ENCODE assay signal across 22 mouse cellular contexts in the genomic region with DNA sequence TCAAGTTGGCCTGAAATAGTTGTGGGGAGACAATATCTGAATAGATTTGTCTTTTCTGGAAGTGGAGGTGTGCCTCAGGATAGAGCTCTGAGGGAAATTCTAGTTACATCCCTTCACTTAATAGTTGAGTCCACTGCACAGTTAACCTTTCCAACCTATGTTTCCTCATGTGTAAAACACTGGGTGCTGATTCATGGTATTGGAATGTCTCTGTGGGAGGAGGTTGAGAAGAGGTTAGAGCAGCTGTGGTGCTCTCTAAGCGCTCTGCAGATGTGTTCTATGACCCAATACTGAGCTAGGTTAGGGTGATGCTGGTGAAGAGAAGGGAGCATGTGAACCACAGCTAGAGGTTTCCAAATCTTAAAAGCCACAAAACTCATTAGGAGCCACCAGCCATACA.
"Had no signal": no experiment of that assay in that cellular context is flagged by ENCODE, and none has a peak within 500 bp of the region (broad histone marks: within the 10 kb centered on the region; RNA-seq: fewer than 3 reads in every experiment).

No protein-coding gene starts in this region.

- H3K9me3 ChIP-seq: heart, embryonic 15.5 days; hindbrain, embryonic 13.5 days; hindbrain, embryonic 15.5 days; limb, embryonic 13.5 days; limb, embryonic 15.5 days; liver, embryonic 12.5 days had no signal

- H3K4me1 ChIP-seq: heart, embryonic 13.5 days; heart, embryonic 15.5 days; hindbrain, embryonic 13.5 days; hindbrain, embryonic 15.5 days; limb, embryonic 15.5 days; liver, embryonic 12.5 days had no signal

- ATAC-seq: hindbrain, postnatal 0 days; intestine, embryonic 16.5 days; liver, embryonic 12.5 days had no signal

- H3K4me3 ChIP-seq: gastrocnemius, adult 2 months; heart, adult 2 months; heart, embryonic 13.5 days; heart, embryonic 15.5 days; hindbrain, embryonic 13.5 days; hindbrain, embryonic 15.5 days; limb, embryonic 13.5 days; limb, embryonic 15.5 days; liver, embryonic 12.5 days had no signal

- DNase-seq: gastrocnemius, adult 2 months; gastrocnemius, postnatal 14 days; gastrocnemius, postnatal 36 days; heart, adult 2 months; heart, postnatal 14 days; heart, postnatal 36 days; kidney, adult 11 months; kidney, postnatal 14 days; layer of hippocampus, adult 9-11 months; layer of hippocampus, postnatal 36 days; left cerebral cortex, postnatal 4 days had no signal

- H3K4me2 ChIP-seq: heart, embryonic 11.5 days; heart, embryonic 13.5 days; heart, embryonic 15.5 days; hindbrain, embryonic 13.5 days; hindbrain, embryonic 15.5 days; limb, embryonic 13.5 days; limb, embryonic 15.5 days; liver, embryonic 12.5 days had no signal

- H3K27me3 ChIP-seq: heart, embryonic 13.5 days; heart, embryonic 15.5 days; hindbrain, embryonic 13.5 days; hindbrain, embryonic 15.5 days; limb, embryonic 13.5 days; limb, embryonic 15.5 days; liver, embryonic 12.5 days had no signal

- H3K27ac ChIP-seq: gastrocnemius, adult 2 months; heart, adult 2 months; heart, embryonic 13.5 days; heart, embryonic 15.5 days; hindbrain, embryonic 13.5 days; hindbrain, embryonic 15.5 days; hindbrain, postnatal 0 days; limb, embryonic 13.5 days; limb, embryonic 15.5 days; liver, embryonic 12.5 days; liver, embryonic 14.5 days had no signal

- H3K36me3 ChIP-seq: heart, embryonic 13.5 days; heart, embryonic 15.5 days; hindbrain, embryonic 13.5 days; hindbrain, embryonic 15.5 days; limb, embryonic 13.5 days; limb, embryonic 15.5 days; liver, embryonic 12.5 days had no signal

- H3K9ac ChIP-seq: heart, embryonic 13.5 days; heart, embryonic 15.5 days; hindbrain, embryonic 13.5 days; hindbrain, embryonic 15.5 days; limb, embryonic 13.5 days; limb, embryonic 15.5 days; liver, embryonic 12.5 days; liver, embryonic 14.5 days had no signal
